15 mouse cellular contexts compared by ENCODE assay signal in genomic region chr9:42792381-42792780, GRCm38 (mm10).
"Had no signal": no experiment of that assay in that cellular context is flagged by ENCODE, and none has a peak within 500 bp of the region (broad histone marks: within the 10 kb centered on the region; RNA-seq: fewer than 3 reads in every experiment).

No protein-coding gene starts in this region.

- H3K36me3 ChIP-seq: limb, embryonic 12.5 days; limb, embryonic 15.5 days; midbrain, embryonic 13.5 days; neural tube, embryonic 12.5 days had no signal

- H3K9me3 ChIP-seq: limb, embryonic 12.5 days; limb, embryonic 15.5 days; midbrain, embryonic 13.5 days; neural tube, embryonic 12.5 days had no signal

- H3K4me2 ChIP-seq: limb, embryonic 12.5 days; limb, embryonic 15.5 days; liver, embryonic 11.5 days; lung, embryonic 14.5 days; midbrain, embryonic 13.5 days; neural tube, embryonic 12.5 days had no signal

- ATAC-seq: liver, postnatal 0 days; lung, postnatal 0 days; midbrain, embryonic 13.5 days had no signal

- H3K4me3 ChIP-seq: limb, embryonic 12.5 days; limb, embryonic 15.5 days; midbrain, embryonic 13.5 days; neural tube, embryonic 12.5 days had no signal

- H3K27ac ChIP-seq: limb, embryonic 12.5 days; limb, embryonic 15.5 days; liver, embryonic 14.5 days; macrophage; midbrain, embryonic 13.5 days; neural tube, embryonic 12.5 days had no signal

- H3K9ac ChIP-seq: limb, embryonic 12.5 days; limb, embryonic 15.5 days; liver, embryonic 14.5 days; liver, postnatal 0 days; lung, embryonic 14.5 days; midbrain, embryonic 13.5 days; neural tube, embryonic 12.5 days had no signal

- H3K4me1 ChIP-seq: limb, embryonic 15.5 days had no signal

- DNase-seq: kidney, postnatal 14 days; kidney, postnatal 4 days; left cerebral cortex, postnatal 4 days; liver, postnatal 0 days; lung, embryonic 14.5 days; thymus, adult 18-20 months; thymus, postnatal 36 days had no signal
